Mouse (Mus musculus) thymus, postnatal 25 days (tissue): ENCODE results near the gene Aldh4a1.

Source experiments
- DNase-seq: peaks from one replicate; pipeline ENCODE4 v3.0.0; 2022

Gene Aldh4a1

DNA sequence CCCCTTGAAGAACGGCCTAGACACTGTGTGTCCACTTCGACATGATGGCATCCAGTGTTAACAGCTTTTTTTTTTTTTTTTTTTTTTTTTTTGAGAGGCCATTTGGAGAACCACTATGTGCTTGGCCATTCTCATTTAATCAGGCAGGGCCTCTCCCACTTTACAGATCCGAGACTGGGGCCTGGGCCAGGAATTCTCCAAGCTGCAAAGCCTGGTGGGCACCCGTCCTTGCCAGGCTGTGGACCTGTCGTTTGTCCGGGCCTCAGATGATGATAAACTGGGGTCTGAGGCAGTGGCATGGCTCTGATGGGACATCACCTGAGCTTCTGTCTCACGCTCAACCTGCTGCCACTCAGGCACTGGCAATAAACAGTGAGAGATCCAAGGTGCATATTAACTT lies 29.8 kb upstream of the Aldh4a1 start:
- DNase-seq = no peak

- no peak for DNase-seq
Observed at GRCm38 (mm10) chr4:139593383-139593782, 29.3 kb upstream of the Aldh4a1 start.

DNA sequence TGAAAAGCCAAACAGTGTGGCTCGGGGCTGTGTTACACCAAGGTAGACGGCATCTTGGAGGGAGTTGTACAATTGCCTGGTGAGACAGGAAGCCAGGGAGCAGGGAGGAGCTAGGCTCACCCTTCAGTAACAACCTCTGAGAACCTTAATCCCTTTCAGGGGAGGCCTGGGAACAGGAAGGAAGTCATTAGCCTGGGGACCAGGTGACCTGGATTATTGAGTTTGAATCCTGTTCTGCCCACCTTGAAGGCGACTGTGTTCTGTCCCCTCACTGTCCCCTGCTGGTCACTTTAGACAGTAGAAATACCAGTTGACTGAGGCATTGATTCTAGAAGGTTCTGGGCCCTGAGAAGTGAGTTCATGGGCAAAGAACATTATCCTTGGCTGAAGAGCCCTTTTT lies 28.6 kb upstream of the Aldh4a1 start:
- no peak for DNase-seq

DNA sequence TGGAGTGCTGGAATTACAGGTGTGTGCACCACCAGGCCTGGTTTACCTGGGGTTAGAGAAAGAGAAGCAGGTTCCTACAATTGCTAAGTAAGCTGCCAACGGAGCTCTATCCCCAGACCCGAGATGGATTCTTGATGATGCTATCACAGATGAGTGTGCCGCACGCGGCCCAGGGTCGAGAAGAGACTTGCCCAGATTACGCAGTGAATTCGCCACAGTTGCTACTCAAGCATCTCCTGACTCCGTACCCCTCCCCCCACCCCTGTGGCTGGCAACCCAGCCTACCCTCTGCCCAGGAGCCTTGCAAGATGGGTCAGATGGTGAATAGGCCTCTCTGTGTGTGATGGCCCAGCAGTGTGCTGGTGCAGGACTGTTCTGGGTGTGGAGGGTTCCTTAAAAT lies 26.0 kb upstream of the Aldh4a1 start:
- no peak for DNase-seq

- DNase-seq = peak; percentile 45
Observed at GRCm38 (mm10) chr4:139597286-139598284, 25.1 kb upstream of the Aldh4a1 start.

GRCm38 (mm10) chr4:139598356-139598755 lies 24.3 kb upstream of the Aldh4a1 start:
- DNase-seq = no peak

DNA sequence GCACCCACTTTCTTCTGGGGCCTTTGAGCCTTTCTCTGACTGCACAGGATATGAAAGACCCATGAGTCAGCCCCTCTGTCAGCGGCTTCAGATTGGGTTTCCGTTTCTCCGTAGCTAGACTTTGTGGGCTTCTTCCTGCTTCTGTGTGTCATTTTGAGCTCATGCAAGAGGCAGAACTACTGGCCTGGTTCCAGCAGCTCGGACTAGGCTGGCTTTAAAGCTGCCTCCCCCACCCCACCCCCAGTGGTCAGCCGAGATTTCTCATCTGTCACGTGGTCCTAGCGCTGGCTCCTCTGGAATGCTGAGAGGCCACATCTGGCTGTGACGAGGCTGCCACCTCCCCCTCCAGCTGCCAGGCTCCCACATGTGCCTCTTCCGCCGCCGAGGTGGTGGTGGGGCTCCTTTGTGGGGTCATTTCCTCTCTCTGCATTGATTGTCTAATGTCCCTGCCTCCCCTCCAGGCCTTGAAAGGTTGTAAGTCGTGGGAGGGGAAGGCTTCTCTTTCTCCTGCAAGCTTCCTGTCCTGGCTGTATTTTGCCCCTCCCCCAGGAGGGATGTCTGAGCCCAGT lies 23.6 kb upstream of the Aldh4a1 start:
- DNase-seq = peak; percentile 78

DNA sequence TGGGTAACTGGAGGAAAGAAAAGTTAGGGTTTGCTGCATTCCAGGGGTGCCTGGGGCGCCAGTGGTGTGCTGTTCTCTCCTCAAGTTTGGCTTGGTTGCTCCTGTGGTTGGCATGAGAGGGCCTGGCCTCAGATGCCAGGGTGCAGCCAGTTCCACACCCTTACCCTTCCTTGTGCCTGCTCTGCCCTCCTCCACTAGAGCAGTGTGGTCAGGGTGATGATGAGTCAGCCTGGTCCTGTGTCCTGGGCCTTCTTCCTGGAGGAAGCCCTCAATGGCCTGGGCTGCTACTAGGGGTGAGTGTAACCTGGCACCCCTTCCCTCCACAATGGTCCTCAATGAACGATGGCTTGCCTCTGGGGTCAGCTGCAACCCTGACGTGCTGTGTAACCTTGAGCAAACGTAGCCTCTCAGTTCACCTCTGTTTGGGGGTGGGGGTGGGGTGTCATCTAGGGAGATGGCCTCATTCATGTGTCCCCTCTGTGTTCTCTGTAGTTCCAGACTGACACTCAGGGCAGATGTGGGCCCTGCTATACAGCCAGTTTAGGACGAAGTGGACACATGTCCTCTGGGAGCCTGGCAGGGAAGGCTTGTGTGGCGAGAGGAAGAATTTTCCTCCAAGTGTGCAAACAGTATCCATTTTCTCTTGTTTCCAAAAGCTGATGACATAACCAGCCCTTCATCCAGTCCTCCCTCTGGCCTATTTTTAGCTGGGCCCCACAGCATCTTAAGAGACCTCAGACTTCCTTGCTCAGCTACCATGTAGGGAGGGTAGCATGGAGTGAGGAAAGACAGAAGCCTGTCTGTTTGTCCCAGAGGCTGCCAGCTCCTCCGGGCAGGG lies 20.9 kb upstream of the Aldh4a1 start:
- DNase-seq = no peak

DNA sequence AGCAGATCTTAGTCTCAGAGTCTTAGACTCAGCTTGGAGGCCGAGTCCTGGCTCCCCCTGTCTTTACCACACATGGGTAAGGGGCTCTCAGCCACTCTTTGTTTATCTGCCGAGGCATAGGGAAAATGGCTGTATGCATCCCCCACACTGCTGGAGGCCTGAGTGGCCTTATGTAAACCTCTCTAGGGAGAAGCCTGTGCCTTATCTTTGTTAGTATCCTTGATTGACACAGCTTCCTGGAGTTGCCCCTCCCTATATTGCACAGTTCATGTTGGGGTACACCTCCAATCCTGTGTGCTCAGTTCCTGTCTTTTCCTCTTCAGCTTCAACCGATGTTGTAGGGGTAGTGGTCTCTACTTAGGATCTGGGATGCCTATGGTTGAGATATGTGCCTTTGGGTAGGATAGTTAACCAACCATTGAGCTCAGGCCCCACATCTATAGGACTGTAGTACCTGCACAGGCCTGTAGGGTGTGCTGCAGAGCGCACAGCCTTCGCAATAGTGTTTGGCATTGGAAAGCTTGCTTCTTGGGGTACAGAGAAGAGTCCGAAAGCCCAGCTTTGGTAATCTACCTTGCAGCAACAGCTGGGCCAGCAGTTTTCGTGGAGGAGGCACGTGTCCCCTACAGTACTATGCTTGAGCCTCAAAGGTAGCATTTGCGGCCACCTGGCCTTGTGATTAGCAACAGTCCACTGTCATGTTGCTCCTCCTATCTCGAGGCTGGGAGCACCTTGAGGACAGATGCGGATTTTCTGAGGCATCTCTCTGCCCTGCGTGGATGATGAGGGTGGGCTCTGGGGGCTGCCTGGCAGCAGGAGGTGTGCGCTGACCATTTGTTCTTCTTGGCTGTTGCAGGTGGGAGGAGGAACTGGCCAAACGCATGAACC lies 20.1 kb upstream of the Aldh4a1 start, which contains the start of gene Gm21969:
Gene Gm21969, plus strand, starts transcription at position 830 of the 888 bp plus-strand sequence.
- DNase-seq = peak; percentile 80

DNA sequence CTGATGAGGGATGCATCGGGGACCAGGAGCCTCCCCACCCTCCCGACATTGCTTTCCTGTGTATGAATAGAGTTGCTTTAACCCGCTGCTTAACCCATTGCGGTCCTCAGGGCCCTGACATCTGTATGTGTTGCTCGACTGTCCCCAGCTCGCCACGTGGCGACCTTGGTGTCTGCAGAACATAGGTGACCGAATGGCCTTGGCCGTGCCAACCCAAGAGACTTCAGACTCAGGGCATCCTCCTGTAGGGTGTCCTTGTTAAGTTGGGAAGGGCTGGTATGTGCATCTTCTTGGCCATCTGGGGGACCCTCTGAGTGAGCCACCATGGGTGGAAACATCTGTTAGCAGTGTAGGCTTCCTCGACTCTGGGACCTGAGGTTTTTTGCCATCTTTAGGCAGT lies 17.4 kb upstream of the Aldh4a1 start:
- DNase-seq = no peak

- no peak for DNase-seq
Observed at GRCm38 (mm10) chr4:139606732-139607131, 15.9 kb upstream of the Aldh4a1 start.

- no peak for DNase-seq
Observed at GRCm38 (mm10) chr4:139608975-139609374, 13.7 kb upstream of the Aldh4a1 start.

DNA sequence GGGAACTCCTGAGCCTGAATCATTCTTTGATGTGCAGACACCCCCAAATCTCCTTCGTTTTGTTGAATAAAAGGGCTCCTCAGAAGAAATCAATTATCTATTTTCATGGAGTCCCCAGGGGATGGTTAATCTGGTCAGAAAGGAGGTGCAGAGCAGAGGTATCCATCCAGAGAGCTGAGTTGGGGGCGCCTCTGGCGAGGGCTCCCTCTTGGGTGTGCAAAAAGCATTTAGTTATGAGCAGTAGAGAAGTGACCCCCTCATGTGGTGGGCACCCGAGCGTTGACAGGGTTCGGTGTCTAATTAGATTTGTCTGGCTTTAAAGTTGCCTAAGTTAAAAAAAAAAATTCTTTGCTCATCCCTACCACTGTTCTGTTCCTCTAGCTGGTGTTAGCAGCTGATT lies 11.7 kb upstream of the Aldh4a1 start:
- DNase-seq = no peak

GRCm38 (mm10) chr4:139611542-139611953 lies 11.1 kb upstream of the Aldh4a1 start:
- peak; percentile 80 for DNase-seq

DNA sequence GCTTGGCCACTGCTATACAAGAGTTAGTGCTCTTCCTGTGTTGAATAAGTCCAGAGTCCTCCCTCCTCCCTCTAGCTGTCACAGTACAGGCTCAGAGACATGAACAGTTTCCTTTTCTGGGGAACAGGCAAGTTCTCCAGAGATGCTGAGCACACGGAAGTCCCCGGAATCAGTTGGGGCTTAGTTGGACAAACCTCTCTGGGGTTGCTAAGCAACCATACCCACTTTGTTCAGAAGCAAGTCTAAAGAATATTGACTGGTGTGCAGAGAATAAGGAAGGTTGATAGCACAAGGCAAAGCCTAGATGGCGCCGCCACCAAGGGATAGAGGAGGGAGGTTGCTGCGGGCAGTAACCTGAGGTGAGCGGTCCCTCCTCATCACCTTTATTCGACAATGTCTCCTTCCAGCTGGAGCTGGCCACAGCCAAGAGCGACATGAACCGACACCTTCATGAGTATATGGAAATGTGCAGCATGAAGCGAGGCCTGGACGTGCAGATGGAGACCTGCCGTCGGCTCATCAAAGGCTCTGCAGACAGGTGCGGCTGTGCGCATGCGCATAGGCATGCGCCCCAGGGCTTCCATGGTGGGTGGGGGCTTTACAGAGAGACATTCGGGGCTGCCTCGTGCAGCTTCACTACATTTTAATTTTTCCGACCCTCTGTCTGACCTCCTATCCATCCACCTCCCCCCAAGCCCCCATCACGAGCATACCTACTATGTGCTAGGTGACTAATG lies 8.0 kb upstream of the Aldh4a1 start:
- DNase-seq = no peak

DNA sequence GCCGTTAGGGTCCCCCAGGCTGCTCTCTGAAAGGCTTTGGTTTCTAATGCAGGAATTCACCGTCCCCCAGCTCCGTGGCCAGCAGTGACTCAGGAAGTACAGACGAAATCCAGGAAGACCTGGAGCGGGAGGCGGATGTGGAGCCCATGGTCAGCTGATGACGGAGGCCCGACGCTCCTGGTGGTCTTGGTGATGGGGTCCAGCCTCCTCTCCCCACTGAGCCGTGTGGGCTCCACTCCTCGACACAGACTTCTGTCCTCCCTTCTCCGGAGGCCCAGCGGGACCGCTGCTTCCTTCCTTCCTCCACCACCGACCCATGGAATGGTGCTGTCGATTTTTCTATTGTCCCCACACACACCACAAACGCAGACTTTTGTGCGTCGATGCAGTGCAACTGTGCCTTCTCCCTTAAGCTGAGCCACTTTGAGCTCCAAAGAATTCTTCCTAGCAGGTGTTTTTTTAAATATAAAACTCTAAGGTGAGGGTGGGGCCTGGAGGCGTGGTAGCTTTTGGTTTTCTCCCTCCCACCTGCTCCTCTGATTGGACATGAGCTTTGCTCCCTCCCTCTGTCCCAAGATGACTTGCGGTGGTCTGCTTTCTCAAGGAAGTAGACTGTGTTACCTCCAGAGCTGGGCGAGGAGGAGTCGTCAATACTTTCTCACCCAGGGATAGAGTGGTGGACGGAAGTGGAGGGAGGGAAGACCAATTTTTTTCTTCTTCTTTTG lies 6.2 kb upstream of the Aldh4a1 start:
- DNase-seq = peak; percentile 77

- DNase-seq = no peak
Observed at GRCm38 (mm10) chr4:139617001-139617364, 5.7 kb upstream of the Aldh4a1 start.

DNA sequence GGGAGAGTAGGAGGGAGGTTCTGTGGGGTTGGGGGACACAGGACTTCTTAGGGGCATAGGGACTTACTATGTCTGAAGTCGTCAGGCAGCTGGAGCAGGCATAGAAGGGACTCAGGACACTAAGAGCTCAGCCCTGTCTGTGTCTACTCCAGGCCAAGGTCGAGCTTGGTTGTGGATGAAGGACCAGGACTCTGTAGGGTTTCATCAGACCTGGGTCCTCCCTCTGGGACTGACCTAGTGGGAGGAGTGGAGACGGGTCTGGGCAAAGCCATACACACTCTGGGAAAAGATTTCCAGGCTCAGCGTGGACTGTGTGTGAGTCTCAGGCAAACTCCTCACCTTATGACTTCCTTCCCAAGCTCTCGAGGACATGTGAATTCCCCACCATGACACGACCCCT lies 2.9 kb upstream of the Aldh4a1 start:
- no peak for DNase-seq

DNA sequence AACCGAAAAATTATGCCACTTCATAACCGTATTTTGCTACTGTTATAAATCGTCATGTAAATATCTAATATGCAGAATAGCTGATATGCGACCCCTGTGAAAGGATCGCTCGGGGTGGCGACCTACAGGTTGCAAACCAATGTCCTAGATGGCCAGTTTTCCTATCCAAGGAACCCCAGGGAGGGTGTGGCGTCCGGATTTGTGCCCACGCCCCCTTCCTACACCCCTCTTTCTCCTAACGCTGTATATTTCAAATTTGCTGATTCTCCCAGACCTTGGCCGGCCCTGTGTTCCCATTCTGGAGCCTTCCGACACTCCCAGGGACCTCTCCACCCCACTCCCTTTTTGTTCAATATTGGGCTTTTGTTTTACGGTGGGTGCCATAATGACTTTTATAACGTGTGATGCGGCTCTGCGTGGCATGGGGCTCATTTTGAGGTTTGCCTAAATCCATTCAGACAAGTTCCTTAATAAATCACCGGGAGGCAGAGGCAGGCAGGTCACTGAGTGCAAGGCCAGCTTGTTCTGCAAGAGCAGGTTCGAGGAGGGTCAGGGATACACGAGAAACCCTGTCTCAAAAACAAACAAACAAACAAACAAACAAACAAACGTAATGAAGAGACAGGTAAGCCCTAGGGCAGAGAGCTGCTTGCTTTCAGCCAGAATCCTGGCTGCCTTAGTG lies 909 bp downstream of the Aldh4a1 start:
- DNase-seq = no peak

- no peak for DNase-seq
Observed at GRCm38 (mm10) chr4:139624116-139624489, 1.4 kb downstream of the Aldh4a1 start.
